Mouse (Mus musculus): ENCODE results near the gene Serf1.
"Not testable (repeated sequence)": the region's sequence is repeated elsewhere in the genome, so short reads cannot be mapped to it uniquely, and the experiment has no call there.

The Serf1 gene

GRCm38 (mm10) chr13:100107652-100108472 is at the start of gene Serf1:
Gene Serf1 (plus strand): TSS chr13:100108012.
- DNase-seq (ENCODE audit: low spot score in 2 of 2), result peak; percentile 62 to 82

DNA sequence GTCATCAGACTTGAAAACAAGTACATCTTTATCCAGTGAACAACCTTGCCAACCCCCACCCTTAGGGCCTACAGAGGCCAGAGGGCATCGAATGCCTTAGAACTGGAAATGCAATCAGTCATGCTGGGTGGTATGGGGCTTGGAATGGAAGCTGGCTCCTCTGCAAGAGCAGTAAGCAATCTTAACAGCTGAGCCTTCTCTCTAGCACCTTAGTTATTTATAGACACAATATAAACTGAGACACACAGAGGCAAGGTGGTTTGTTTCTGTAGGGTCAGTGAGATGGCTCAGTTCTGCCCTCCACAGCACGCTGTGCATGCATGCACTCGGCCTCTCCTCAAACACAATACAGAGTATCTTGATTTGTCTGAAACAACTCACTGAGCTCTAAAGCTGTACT is 43.9 kb upstream of the Serf1 start:
- no peak for DNase-seq (ENCODE audit: low spot score in 2 of 2)

- DNase-seq (ENCODE audit: low spot score in 2 of 2), result no peak
Measured at GRCm38 (mm10) chr13:100067821-100068220, 40.0 kb upstream of the Serf1 start.

- DNase-seq (ENCODE audit: low spot score in 2 of 2), result no peak
Measured at GRCm38 (mm10) chr13:100071473-100071872, 36.3 kb upstream of the Serf1 start.

DNA sequence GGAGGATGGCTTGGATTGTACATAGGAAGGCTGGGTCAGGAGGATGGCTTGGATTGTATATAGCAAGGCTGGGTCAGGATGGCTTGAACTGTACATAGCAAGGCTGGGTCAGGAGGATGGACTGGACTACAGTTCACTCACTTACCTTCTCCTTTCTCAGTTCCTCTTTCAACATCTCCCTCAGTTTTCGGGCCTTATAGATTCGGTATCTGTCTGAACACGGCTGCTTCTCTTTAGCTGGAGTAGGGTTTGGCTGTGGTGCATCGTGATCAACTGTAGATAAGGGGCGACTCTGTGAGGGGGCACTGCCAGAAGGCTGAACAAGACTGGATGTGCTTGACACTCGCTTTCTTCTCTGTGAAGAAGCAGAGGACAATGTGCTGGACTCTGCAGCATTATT is 9.0 kb upstream of the Serf1 start:
- DNase-seq (ENCODE audit: low spot score in 2 of 2), result no peak

GRCm38 (mm10) chr13:100103052-100103658 is 4.7 kb upstream of the Serf1 start:
- no peak for DNase-seq (ENCODE audit: low spot score in 2 of 2)

DNA sequence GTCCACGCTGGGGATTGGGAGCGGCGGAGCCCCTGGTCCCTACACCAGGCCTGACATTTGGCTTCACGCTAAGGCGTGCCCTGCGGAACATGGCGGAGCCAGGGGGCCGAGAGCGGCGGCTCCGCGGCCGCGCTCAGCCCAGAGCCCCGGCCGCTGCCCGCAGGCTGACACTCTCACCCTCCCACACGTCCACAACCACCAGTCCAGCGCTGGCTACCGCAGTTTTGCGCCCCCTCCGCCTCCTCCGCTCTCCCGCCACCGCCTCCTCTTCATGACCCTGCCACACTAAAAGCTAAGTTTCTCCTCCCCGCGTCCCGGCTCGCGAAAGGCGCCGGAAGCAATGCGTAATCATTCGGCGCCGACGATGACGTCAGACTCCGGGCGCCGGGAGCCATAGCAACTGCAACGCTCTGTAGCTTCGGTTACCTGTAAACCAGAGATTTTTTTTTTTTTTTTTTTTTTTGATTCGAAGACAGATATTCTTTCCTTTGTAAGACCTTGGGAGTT is 4.0 kb upstream of the Serf1 start, which contains the start of gene Bdp1:
Bdp1 (minus strand) TSS at position 323 of the 507 bp plus-strand sequence.
- peak; percentile 94 to 95 for DNase-seq (ENCODE audit: low spot score in 2 of 2)

- DNase-seq (ENCODE audit: low spot score in 2 of 2), result no peak
Measured at GRCm38 (mm10) chr13:100112218-100112972, 4.6 kb downstream of the Serf1 start.

- no peak for DNase-seq (ENCODE audit: low spot score in 2 of 2)
Measured at GRCm38 (mm10) chr13:100123970-100124369, 16.2 kb downstream of the Serf1 start.

DNA sequence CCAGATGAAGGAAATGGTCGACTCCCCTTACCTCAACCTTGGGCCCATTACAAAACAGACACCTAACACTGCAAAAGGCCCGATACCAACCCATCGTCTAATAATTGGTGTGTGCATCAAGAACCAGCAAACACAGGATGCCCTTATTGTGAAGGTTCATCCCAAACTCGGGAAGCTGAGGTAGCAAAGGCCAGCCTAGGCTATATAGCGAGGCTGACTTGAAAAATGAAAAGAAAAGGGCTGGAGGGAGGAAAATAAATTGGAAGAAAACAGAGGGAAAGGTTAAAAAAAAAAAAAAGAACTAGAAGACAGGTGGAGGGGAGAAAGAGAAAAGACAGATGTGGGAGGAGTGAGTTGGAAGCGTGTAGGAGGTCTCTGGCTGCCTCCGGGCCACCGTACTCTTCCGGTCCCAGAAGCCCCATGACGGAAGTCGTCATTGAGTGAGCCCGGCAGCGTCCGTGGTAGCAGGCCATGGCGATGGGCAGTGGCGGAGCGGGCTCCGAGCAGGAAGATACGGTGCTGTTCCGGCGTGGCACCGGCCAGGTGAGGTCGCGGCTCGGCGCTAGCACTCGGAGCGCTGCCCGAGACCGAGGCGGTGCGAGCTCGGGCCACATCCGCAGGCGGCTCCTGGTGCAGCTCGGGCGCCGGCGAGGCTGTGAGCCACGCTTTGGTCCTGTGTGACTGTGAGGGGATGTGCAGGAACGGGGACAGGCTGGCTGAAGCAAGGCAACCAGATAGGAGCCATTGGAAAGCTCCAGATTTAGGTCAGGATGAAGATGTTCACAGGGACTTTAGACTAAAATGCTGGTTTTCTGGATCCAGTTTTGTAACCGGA is 16.8 kb downstream of the Serf1 start, which contains the start of gene Smn1:
Smn1 (plus strand) TSS at position 430 of the 835 bp plus-strand sequence.
- DNase-seq (ENCODE audit: low spot score in 2 of 2), result peak; percentile 79 to 89

DNA sequence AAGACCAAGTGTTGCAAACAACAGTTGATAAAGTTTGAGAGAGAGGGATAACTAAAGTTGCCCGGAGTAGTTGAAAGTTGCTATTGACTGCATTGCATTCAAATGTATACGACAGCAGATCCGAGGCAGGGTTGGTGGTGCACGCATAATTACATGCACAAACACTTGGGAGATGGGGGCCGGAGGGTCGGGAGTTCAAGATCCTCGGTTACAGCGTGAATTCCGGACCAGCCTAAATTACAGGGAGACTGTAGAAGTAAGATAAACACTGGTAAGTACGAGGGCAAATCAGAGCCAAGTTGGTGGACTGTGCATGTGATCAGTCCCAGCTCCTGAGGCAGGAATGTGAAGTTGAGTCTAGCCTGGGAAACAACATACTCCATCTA is 17.4 kb downstream of the Serf1 start:
- DNase-seq (ENCODE audit: low spot score in 2 of 2), result peak in 1 of 2 experiments; percentile 12

DNA sequence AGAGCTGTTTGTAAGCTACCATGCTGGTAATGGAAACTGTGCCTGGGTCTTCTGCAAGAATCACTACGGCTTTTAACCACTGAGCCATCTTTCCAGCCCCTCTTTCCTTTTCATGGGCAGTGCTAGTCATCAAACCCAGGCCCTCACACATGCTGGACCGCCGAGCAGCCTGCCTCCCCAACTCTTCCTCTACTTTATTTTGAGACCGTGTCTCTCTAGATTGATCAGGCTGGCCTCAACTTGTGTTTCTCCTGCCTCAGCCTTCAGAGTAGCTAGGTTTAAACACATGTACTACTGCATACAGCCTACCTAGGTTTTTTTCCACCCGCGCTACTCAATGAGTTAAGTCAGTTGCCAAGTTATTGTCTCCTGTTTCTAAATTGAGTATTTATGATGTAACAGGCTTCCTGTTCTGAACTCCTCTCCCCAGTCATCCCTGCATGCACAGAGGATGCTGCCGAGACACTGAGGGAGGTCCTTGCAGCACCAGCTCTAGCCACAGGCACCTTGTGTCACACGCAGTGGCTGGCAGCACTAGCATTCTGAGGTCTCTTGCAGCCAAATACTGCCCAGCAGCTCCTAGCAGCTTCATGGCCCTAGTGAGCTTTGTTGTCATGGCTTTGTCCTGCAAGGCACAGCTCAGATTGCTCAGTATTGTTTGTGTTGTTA is 34.0 kb downstream of the Serf1 start:
- DNase-seq (ENCODE audit: low spot score in 2 of 2), result no peak

DNA sequence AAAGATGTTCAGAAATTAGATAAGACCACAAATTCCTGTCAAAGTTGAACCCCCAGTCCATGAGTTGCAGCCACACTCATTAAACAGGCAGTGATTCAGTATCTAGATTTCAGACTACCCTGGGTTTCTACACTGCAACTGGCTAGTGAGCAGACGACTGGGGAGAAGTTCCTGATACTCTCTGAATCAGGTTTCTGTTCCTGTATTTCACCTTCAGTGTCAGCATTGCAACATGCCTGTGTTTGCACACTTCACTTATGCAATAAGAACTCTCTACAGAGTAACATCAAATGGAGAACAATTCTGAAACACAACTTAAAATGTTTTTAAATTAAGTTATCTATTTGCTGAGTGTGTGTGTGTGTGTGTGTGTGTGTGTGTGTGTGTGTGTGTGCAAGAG is 44.8 kb downstream of the Serf1 start:
- no peak for DNase-seq (ENCODE audit: low spot score in 2 of 2)

GRCm38 (mm10) chr13:100156624-100157023 is 48.8 kb downstream of the Serf1 start:
- no peak for DNase-seq (ENCODE audit: low spot score in 2 of 2)

DNA sequence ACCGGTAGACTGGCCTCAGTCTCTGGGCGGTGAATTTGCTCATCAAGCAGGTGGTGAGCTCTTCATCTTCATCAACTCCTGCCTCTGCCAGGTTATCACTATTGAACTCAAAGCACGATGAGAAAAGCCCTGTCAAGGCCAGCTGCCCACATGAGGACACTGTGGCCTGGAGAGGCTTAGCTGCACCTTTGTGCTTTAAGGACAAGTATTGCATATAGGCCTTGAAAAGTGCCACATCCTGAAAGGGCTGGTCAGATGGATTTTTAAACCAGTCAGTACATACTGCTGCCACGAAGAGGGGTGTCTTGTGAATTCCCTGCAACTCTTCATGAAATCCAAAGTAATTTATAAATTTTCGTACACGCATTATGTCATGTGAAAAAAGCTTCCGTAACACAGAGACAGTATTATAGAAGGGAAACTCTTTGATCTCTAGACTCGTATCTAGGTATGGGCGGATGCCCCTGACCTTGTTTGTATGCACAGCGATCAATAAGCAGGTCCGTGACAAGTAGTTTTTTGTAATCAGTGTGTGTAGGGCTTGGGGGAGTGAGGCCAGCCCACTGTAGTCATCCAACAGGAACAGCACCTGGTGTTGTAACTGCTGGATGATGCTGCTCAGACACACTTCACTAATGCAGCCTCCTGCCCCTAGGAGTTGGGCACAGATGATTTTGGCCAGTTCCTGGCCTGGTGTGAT is 53.5 kb downstream of the Serf1 start:
- DNase-seq (ENCODE audit: low spot score in 2 of 2), result not testable (repeated sequence)

GRCm38 (mm10) chr13:100162467-100162866 is 54.7 kb downstream of the Serf1 start:
- not testable (repeated sequence) for DNase-seq (ENCODE audit: low spot score in 2 of 2)
